Mouse (Mus musculus): ENCODE measurements at regions not wholly inside any gene's neighbourhood (a gene's known extent, or its start where the extent isn't known, plus 50 kb on each side); places are given as distances from the start of the nearest gene placed in this dataset. TPM values are rescaled to one million over a fixed set of nuclear protein-coding genes. Genes with fewer than 3 reads are reported as not detected.

- H3K9ac ChIP-seq (ENCODE audit: low read length): no peak overlapping the region
- no peaks in the 10 kb centered on the region for H3K27me3 ChIP-seq (ENCODE audit: control insufficient read depth, insufficient read depth, low read length)
- no peaks in the 10 kb centered on the region for H3K4me1 ChIP-seq (ENCODE audit: control insufficient read depth, insufficient read depth, low read length)
- no peaks in the 10 kb centered on the region for H3K9me3 ChIP-seq (ENCODE audit: control insufficient read depth, low read length)
- H3K4me3 ChIP-seq (ENCODE audit: low read depth, low read length): no peak overlapping the region
- H3K4me2 ChIP-seq (ENCODE audit: low read depth): no peak overlapping the region
- H3K27ac ChIP-seq (ENCODE audit: low read depth, low read length): no peak overlapping the region
- DNase-seq (ENCODE audit: low spot score): no peak
- 49% methylated on average over 2 of the region's 2 CpGs for WGBS
- no peak for ATAC-seq (ENCODE audit: insufficient read depth, low FRiP score, low TSS enrichment)
- H3K36me3 ChIP-seq (ENCODE audit: control insufficient read depth, insufficient read depth, low read length): no peaks in the 10 kb centered on the region
Measured at GRCm38 (mm10) chr1:30176225-30176624, 697.5 kb downstream of the Phf3 start.

- WGBS: 93% methylated on average over 4 of the region's 4 CpGs
- Histone ChIP-seq H3K27ac (ENCODE audit: low read depth, low read length) (no peak overlapping the region), H3K36me3 (ENCODE audit: control insufficient read depth, insufficient read depth, low read length) (no peaks in the 10 kb centered on the region), H3K4me2 (ENCODE audit: low read depth) (no peak overlapping the region), H3K4me3 (ENCODE audit: low read depth, low read length) (no peak overlapping the region), H3K9ac (ENCODE audit: low read length) (no peak overlapping the region), H3K9me3 (ENCODE audit: control insufficient read depth, low read length) (no peaks in the 10 kb centered on the region), H3K4me1 (ENCODE audit: control insufficient read depth, insufficient read depth, low read length) (no peaks in the 10 kb centered on the region), H3K27me3 (ENCODE audit: control insufficient read depth, insufficient read depth, low read length) (no peaks in the 10 kb centered on the region)
- ATAC-seq (ENCODE audit: insufficient read depth, low FRiP score, low TSS enrichment) (no peak), DNase-seq (ENCODE audit: low spot score) (peak; percentile 57)
Measured at GRCm38 (mm10) chr1:30144997-30145396, 728.7 kb downstream of the Phf3 start.

DNA sequence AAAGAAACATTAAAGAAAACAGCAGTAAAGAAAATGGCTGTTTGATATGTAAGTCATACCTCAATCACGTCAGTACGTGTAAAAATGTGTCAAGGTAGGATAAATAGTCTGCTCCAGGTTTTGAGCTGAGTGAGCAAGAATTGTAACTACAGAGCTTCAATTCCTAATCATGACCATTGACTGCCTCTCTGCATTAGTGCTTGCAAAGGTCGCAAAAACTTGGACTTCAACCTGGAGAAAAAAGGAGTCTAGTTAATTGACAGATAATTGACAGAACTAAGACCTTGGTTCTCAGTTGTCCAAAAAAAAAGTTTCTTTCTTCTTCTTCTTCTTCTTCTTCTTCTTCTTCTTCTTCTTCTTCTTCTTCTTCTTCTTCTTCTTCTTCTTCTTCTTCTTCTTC lies 759.5 kb downstream of the Phf3 start:
- Histone ChIP-seq H3K36me3 (ENCODE audit: control insufficient read depth, insufficient read depth, low read length) (no peaks in the 10 kb centered on the region), H3K4me2 (ENCODE audit: low read depth) (no peak overlapping the region), H3K9ac (ENCODE audit: low read length) (no peak overlapping the region), H3K9me3 (ENCODE audit: control insufficient read depth, low read length) (no peaks in the 10 kb centered on the region), H3K27ac (ENCODE audit: low read depth, low read length) (no peak overlapping the region), H3K4me3 (ENCODE audit: low read depth, low read length) (no peak overlapping the region), H3K4me1 (ENCODE audit: control insufficient read depth, insufficient read depth, low read length) (no peaks in the 10 kb centered on the region), H3K27me3 (ENCODE audit: control insufficient read depth, insufficient read depth, low read length) (no peaks in the 10 kb centered on the region)
- DNase-seq (ENCODE audit: low spot score) (no peak), ATAC-seq (ENCODE audit: insufficient read depth, low FRiP score, low TSS enrichment) (no peak)
- 84% methylated on average over 3 of the region's 3 CpGs for WGBS

Small RNAs in the stretch of these regions (microRNA-seq; reads per million reads assigned to microRNA genes)
- gene Gm27430: not detected
